ENCODE assay signal across 8 mouse cellular contexts in genomic region chr7:126271712-126272683, GRCm38 (mm10). TPM values are rescaled to one million over a fixed set of nuclear protein-coding genes. Genes with fewer than 3 reads are reported as not detected.
A peak's percentile ranks its signal among the peaks of the same experiment; 100 is the strongest.
DNase-seq lines count a peak whose midpoint lies in the region; ATAC-seq and TF ChIP-seq lines count a peak whose summit lies in the region.

Sbk1 (plus strand) TSS chr7:126272619.

- H3K27me3 ChIP-seq in CH12.LX (replicated peaks), result peaks cover 46% of the 10 kb centered on the region
- H3K27me3 ChIP-seq in forebrain, embryonic 12.5 days, result peaks cover 17% of the 10 kb centered on the region
- no peaks in the 10 kb centered on the region for H3K27me3 ChIP-seq in heart, embryonic 16.5 days (ENCODE audit: control insufficient read depth, insufficient read depth, low read length)
- H3K27me3 ChIP-seq in liver, embryonic 13.5 days, result peaks cover 96% of the 10 kb centered on the region
- no peaks in the 10 kb centered on the region for H3K27me3 ChIP-seq in stomach, embryonic 14.5 days (ENCODE audit: control insufficient read depth, insufficient read depth, low read length)

- DNase-seq in CH12.LX (ENCODE audit: extremely low read depth), result peak; percentile 68
- peak; percentile 49 for DNase-seq in c-Kit-positive CD71-positive TER-119-positive erythroid progenitor cells, embryonic 14.5 days (ENCODE audit: low spot score)
- DNase-seq in kidney, postnatal 25 days, result peak; percentile 89 to 96
- peak; percentile 58 for DNase-seq in liver, embryonic 13.5 days
- DNase-seq in natural killer cell, adult 2 months (ENCODE audit: low spot score in 2 of 2), result peak; percentile 85 to 90

- peak within 1 kb of the TSS; percentile 94 for H3K4me2 ChIP-seq in CH12.LX (ENCODE audit: insufficient read depth, low read depth, poor library complexity, severe bottlenecking)
- H3K4me2 ChIP-seq in forebrain, embryonic 12.5 days, result peak within 1 kb of the TSS; percentile 99
- peak within 1 kb of the TSS; percentile 100 for H3K4me2 ChIP-seq in heart, embryonic 16.5 days (ENCODE audit: low read depth, low read length)
- H3K4me2 ChIP-seq in liver, embryonic 13.5 days, result peak within 1 kb of the TSS; percentile 94
- peak within 1 kb of the TSS; percentile 93 for H3K4me2 ChIP-seq in stomach, embryonic 14.5 days (replicated peaks; ENCODE audit: low read depth, low read length)

- TF ChIP-seq RAD21 in CH12.LX (IDR thresholded peaks at IDR 0.05; ENCODE audit: low read depth, low read length), result no peak

- dilution Hi-C loops in CH12.LX (cut with MboI; ENCODE audit: extremely low pct_ligation_motif_present, extremely low pct_unique_long_range_greater_than_20kb, low sequenced_read_pairs), result no loop called here

- ATAC-seq in forebrain, embryonic 12.5 days (ENCODE audit: low FRiP score), result peak; percentile 92
- peak; percentile 92 for ATAC-seq in heart, embryonic 16.5 days (replicated peaks; ENCODE audit: extremely low read depth, insufficient read depth, low FRiP score)
- peak; percentile 81 for ATAC-seq in liver, embryonic 13.5 days (ENCODE audit: low read depth)
- peak; percentile 91 for ATAC-seq in stomach, embryonic 14.5 days (ENCODE audit: insufficient number of reproducible peaks, insufficient read depth, low FRiP score, low read depth)

- peak within 1 kb of the TSS; percentile 77 for H3K9ac ChIP-seq in CH12.LX (ENCODE audit: insufficient read depth, low read depth)
- H3K9ac ChIP-seq in forebrain, embryonic 12.5 days, result peak within 1 kb of the TSS; percentile 100
- H3K9ac ChIP-seq in heart, embryonic 16.5 days (ENCODE audit: low read length), result peak within 1 kb of the TSS; percentile 87
- H3K9ac ChIP-seq in liver, embryonic 13.5 days, result peak within 1 kb of the TSS; percentile 74
- H3K9ac ChIP-seq in stomach, embryonic 14.5 days (replicated peaks; ENCODE audit: low read depth, low read length), result peak within 1 kb of the TSS; percentile 75

- peaks cover 0 to 6% of the 10 kb centered on the region in 2 experiments for H3K36me3 ChIP-seq in CH12.LX (replicated peaks in 1 of 2; ENCODE audit: control insufficient read depth in 1 of 2, insufficient read depth in 1 of 2, low read length in 1 of 2)
- peaks cover 23% of the 10 kb centered on the region for H3K36me3 ChIP-seq in forebrain, embryonic 12.5 days (replicated peaks)
- no peaks in the 10 kb centered on the region for H3K36me3 ChIP-seq in heart, embryonic 16.5 days (ENCODE audit: control insufficient read depth, insufficient read depth)
- H3K36me3 ChIP-seq in liver, embryonic 13.5 days, result no peaks in the 10 kb centered on the region
- H3K36me3 ChIP-seq in stomach, embryonic 14.5 days (ENCODE audit: control insufficient read depth, insufficient read depth, low read length), result peaks cover 14% of the 10 kb centered on the region

- TF ChIP-seq CTCF in CH12.LX (conservative IDR thresholded peaks at IDR 0.05 in 1 of 2, IDR thresholded peaks at IDR 0.05 in 1 of 2; ENCODE audit: low read depth in 2 of 2, low read length in 2 of 2), result no peak

- H3K27ac ChIP-seq in CH12.LX (ENCODE audit: insufficient read depth, low read depth), result no peak within 1 kb of the TSS
- H3K27ac ChIP-seq in forebrain, embryonic 12.5 days, result peak within 1 kb of the TSS; percentile 99
- H3K27ac ChIP-seq in heart, embryonic 16.5 days (ENCODE audit: low read length), result peak within 1 kb of the TSS; percentile 79
- peak within 1 kb of the TSS; percentile 23; the same call in 1 of the 2 replicates for H3K27ac ChIP-seq in liver, embryonic 13.5 days
- H3K27ac ChIP-seq in stomach, embryonic 14.5 days (ENCODE audit: low read length), result peak within 1 kb of the TSS; percentile 87

- no peaks in the 10 kb centered on the region for H3K79me2 ChIP-seq in CH12.LX (replicated peaks; ENCODE audit: control insufficient read depth, extremely low read depth, insufficient read depth, poor library complexity, severe bottlenecking)

- no peaks in the 10 kb centered on the region for H3K9me3 ChIP-seq in CH12.LX (replicated peaks; ENCODE audit: low read length)
- no peaks in the 10 kb centered on the region for H3K9me3 ChIP-seq in forebrain, embryonic 12.5 days
- H3K9me3 ChIP-seq in heart, embryonic 16.5 days (replicated peaks; ENCODE audit: control insufficient read depth, low read length), result no peaks in the 10 kb centered on the region
- no peaks in the 10 kb centered on the region for H3K9me3 ChIP-seq in liver, embryonic 13.5 days (replicated peaks)
- H3K9me3 ChIP-seq in stomach, embryonic 14.5 days (ENCODE audit: control insufficient read depth, low read depth, low read length), result no peaks in the 10 kb centered on the region

- TF ChIP-seq EP300 in CH12.LX (IDR thresholded peaks at IDR 0.05; ENCODE audit: low read length), result peak; percentile 37; the same call in 1 of the 2 replicates

- H3K4me1 ChIP-seq in CH12.LX (ENCODE audit: control insufficient read depth in 1 of 2, insufficient read depth in 2 of 2), result peaks cover 17 to 51% of the 10 kb centered on the region in 2 experiments
- peaks cover 46% of the 10 kb centered on the region for H3K4me1 ChIP-seq in forebrain, embryonic 12.5 days
- H3K4me1 ChIP-seq in heart, embryonic 16.5 days (ENCODE audit: control insufficient read depth, insufficient read depth, low read length), result peaks cover 24% of the 10 kb centered on the region
- H3K4me1 ChIP-seq in liver, embryonic 13.5 days (replicated peaks), result peaks cover 33% of the 10 kb centered on the region
- peaks cover 22% of the 10 kb centered on the region for H3K4me1 ChIP-seq in stomach, embryonic 14.5 days (ENCODE audit: control insufficient read depth, insufficient read depth, low read length)

- TF ChIP-seq POLR2A in CH12.LX (IDR thresholded peaks at IDR 0.05; ENCODE audit: low read depth, low read length), result peak; percentile 43; the same call in 1 of the 2 replicates

- in situ Hi-C loops in CH12.LX (cut with MboI; ENCODE audit: low pct_ligation_motif_present, low pct_unique_long_range_greater_than_20kb, low sequenced_read_pairs), result loop anchor here (25.0 kb wide), 1 partner anchor 90 kb away; the partner anchor contains the start of gene Lat

- H3K4me3 ChIP-seq in CH12.LX (replicated peaks in 1 of 3; ENCODE audit: low read depth in 2 of 3, low read length in 2 of 3, poor library complexity in 1 of 3), result peak within 1 kb of the TSS; percentile 54 to 69 (median 65)
- H3K4me3 ChIP-seq in forebrain, embryonic 12.5 days (replicated peaks), result peak within 1 kb of the TSS; percentile 97
- H3K4me3 ChIP-seq in heart, embryonic 16.5 days (ENCODE audit: low read length), result peak within 1 kb of the TSS; percentile 80
- H3K4me3 ChIP-seq in liver, embryonic 13.5 days (replicated peaks), result peak within 1 kb of the TSS; percentile 69
- H3K4me3 ChIP-seq in stomach, embryonic 14.5 days (ENCODE audit: low read depth, low read length), result peak within 1 kb of the TSS; percentile 67

- WGBS in forebrain, embryonic 12.5 days, result under 1% methylated on average over 42 of the region's 85 CpGs
- WGBS in heart, embryonic 16.5 days, result under 1% methylated on average over 84 of the region's 85 CpGs
- whole genome bisulfite sequencing in liver, embryonic 13.5 days (ENCODE audit: insufficient replicate concordance), result 2% methylated on average over 76 of the region's 85 CpGs
- under 1% methylated on average over 68 of the region's 85 CpGs for WGBS in stomach, embryonic 14.5 days

TF ChIP-seq in CH12.LX, 34 proteins besides CTCF, POLR2A, EP300 and RAD21:
- TF ChIP-seq TBP (conservative IDR thresholded peaks at IDR 0.05; ENCODE audit: low read depth, low read length) (no peak), JUND (conservative IDR thresholded peaks at IDR 0.05; ENCODE audit: low read depth, low read length) (no peak), BHLHE40 (IDR thresholded peaks at IDR 0.05; ENCODE audit: low read depth, low read length) (peak; percentile 37; the same call in 1 of the 2 replicates), JUN (IDR thresholded peaks at IDR 0.05; ENCODE audit: insufficient read depth, low read depth, low read length) (no peak), NRF1 (IDR thresholded peaks at IDR 0.05; ENCODE audit: low read depth, low read length) (peak; percentile 88), MEF2A (IDR thresholded peaks at IDR 0.05; ENCODE audit: borderline replicate concordance, low read depth, low read length) (peak; percentile 52; the same call in 1 of the 2 replicates), HCFC1 (IDR thresholded peaks at IDR 0.05; ENCODE audit: low read depth, low read length) (peak; percentile 48; the same call in 1 of the 2 replicates), ETS1 (conservative IDR thresholded peaks at IDR 0.05; ENCODE audit: low read depth, low read length) (no peak; the same call in 1 of the 2 replicates), NELFE (IDR thresholded peaks at IDR 0.05; ENCODE audit: low read depth, low read length) (no peak; the same call in 1 of the 2 replicates), PAX5 (IDR thresholded peaks at IDR 0.05; ENCODE audit: low read length) (no peak), CHD2 (IDR thresholded peaks at IDR 0.05; ENCODE audit: low read length) (peak; percentile 40; the same call in 1 of the 2 replicates), MXI1 (IDR thresholded peaks at IDR 0.05; ENCODE audit: low read depth, low read length) (no peak), MAZ (IDR thresholded peaks at IDR 0.05; ENCODE audit: low read depth, low read length) (peak; percentile 95), ELF1 (IDR thresholded peaks at IDR 0.05; ENCODE audit: low read depth, low read length) (peak; percentile 10; the same call in 1 of the 2 replicates), SIN3A (IDR thresholded peaks at IDR 0.05; ENCODE audit: low read length) (no peak), TCF12 (IDR thresholded peaks at IDR 0.05; ENCODE audit: low read depth, low read length) (peak; percentile 47; the same call in 1 of the 2 replicates)

RNA-seq across cellular contexts. Expression of gene Sbk1, which starts in this region (rescaled TPM):
- total RNA-seq in CH12.LX (2012; rRNA removed) (4.5 and 4.7 TPM in 2 replicates), CH12.LX (2014; rRNA removed) (1.6 and 2.1 TPM in 2 replicates)
- 3.4 and 4.2 TPM in 2 replicates for polyA plus RNA-seq in CH12.LX (2012; ENCODE audit: insufficient read length, low read depth)
- 264 and 272 TPM in 2 replicates for polyA plus RNA-seq in forebrain, embryonic 12.5 days (2016; fragmentation: Nextera tagmentation; extraction: Ambion mirVana)
- polyA plus RNA-seq in heart, embryonic 16.5 days (2015; fragmentation: Nextera tagmentation; extraction: Ambion mirVana), result 12.1 and 13.6 TPM in 2 replicates
- 1.3 and 1.5 TPM in 2 replicates for polyA plus RNA-seq in liver, embryonic 13.5 days (2015; fragmentation: Nextera tagmentation; extraction: Ambion mirVana)
- 32.8 and 33.6 TPM in 2 replicates for polyA plus RNA-seq in stomach, embryonic 14.5 days (2014; fragmentation: Nextera tagmentation; extraction: Ambion mirVana)
